Mouse (Mus musculus): ENCODE measurements around the gene Fam19a2.
A peak's percentile ranks its signal among the peaks of the same experiment; 100 is the strongest.

Gene Fam19a2

GRCm38 (mm10) chr10:123263876-123264309 lies at the start of gene Fam19a2:
Fam19a2 (plus strand) TSS chr10:123263996.
- peak; percentile 51 for DNase-seq

GRCm38 (mm10) chr10:123222785-123223184 lies 41.0 kb upstream of the Fam19a2 start:
- no peak for DNase-seq

GRCm38 (mm10) chr10:123229420-123229819 lies 34.4 kb upstream of the Fam19a2 start:
- no peak for DNase-seq

GRCm38 (mm10) chr10:123248063-123248462 lies 15.7 kb upstream of the Fam19a2 start:
- no peak for DNase-seq

- no peak for DNase-seq
These were observed 11.9 kb upstream of the Fam19a2 start for GRCm38 (mm10) chr10:123251904-123252303.

- peak; percentile 24 for DNase-seq
These were observed 9.5 kb upstream of the Fam19a2 start for GRCm38 (mm10) chr10:123254299-123254698.

- DNase-seq: no peak
These were observed 8.0 kb upstream of the Fam19a2 start for GRCm38 (mm10) chr10:123255674-123256348.

- peak; percentile 10 for DNase-seq
These were observed 830 bp downstream of the Fam19a2 start for GRCm38 (mm10) chr10:123264461-123265191.

- DNase-seq: no peak
These were observed 1.5 kb downstream of the Fam19a2 start for GRCm38 (mm10) chr10:123265241-123265790.

GRCm38 (mm10) chr10:123268568-123268967 lies 4.8 kb downstream of the Fam19a2 start:
- DNase-seq: no peak

GRCm38 (mm10) chr10:123274554-123274953 lies 10.8 kb downstream of the Fam19a2 start:
- DNase-seq: no peak

- DNase-seq: no peak
These were observed 43.5 kb downstream of the Fam19a2 start for GRCm38 (mm10) chr10:123307300-123307699.

- no peak for DNase-seq
These were observed 62.5 kb downstream of the Fam19a2 start for GRCm38 (mm10) chr10:123326271-123326670.

GRCm38 (mm10) chr10:123341280-123341679 lies 77.5 kb downstream of the Fam19a2 start:
- DNase-seq: no peak

GRCm38 (mm10) chr10:123342591-123343236 lies 78.9 kb downstream of the Fam19a2 start:
- DNase-seq: peak; percentile 30

- peak; percentile 74 for DNase-seq
These were observed 82.5 kb downstream of the Fam19a2 start for GRCm38 (mm10) chr10:123346301-123346700.

GRCm38 (mm10) chr10:123353667-123354066 lies 89.9 kb downstream of the Fam19a2 start:
- no peak for DNase-seq

GRCm38 (mm10) chr10:123357010-123357409 lies 93.2 kb downstream of the Fam19a2 start:
- DNase-seq: no peak

GRCm38 (mm10) chr10:123360492-123360891 lies 96.7 kb downstream of the Fam19a2 start:
- DNase-seq: no peak

GRCm38 (mm10) chr10:123364628-123365027 lies 100.8 kb downstream of the Fam19a2 start:
- no peak for DNase-seq

GRCm38 (mm10) chr10:123367152-123367864 lies 103.5 kb downstream of the Fam19a2 start:
- DNase-seq: no peak

GRCm38 (mm10) chr10:123383277-123383676 lies 119.5 kb downstream of the Fam19a2 start:
- DNase-seq: no peak

GRCm38 (mm10) chr10:123385641-123386040 lies 121.8 kb downstream of the Fam19a2 start:
- no peak for DNase-seq

All from kidney, adult 9 months (tissue).